Mouse (Mus musculus) spleen, adult 18-20 months (tissue): ENCODE results near the gene C1qc.

Experiments
- DNase-seq, 2 experiments: peaks; one replicate each; pipeline ENCODE4 v3.0.0; 2022; ENCODE audit warnings: mixed read lengths in 2 of 2

The C1qc gene

GRCm38 (mm10) chr4:136894821-136895220, 2.0 kb upstream of the C1qc start:
- DNase-seq = no peak

DNA sequence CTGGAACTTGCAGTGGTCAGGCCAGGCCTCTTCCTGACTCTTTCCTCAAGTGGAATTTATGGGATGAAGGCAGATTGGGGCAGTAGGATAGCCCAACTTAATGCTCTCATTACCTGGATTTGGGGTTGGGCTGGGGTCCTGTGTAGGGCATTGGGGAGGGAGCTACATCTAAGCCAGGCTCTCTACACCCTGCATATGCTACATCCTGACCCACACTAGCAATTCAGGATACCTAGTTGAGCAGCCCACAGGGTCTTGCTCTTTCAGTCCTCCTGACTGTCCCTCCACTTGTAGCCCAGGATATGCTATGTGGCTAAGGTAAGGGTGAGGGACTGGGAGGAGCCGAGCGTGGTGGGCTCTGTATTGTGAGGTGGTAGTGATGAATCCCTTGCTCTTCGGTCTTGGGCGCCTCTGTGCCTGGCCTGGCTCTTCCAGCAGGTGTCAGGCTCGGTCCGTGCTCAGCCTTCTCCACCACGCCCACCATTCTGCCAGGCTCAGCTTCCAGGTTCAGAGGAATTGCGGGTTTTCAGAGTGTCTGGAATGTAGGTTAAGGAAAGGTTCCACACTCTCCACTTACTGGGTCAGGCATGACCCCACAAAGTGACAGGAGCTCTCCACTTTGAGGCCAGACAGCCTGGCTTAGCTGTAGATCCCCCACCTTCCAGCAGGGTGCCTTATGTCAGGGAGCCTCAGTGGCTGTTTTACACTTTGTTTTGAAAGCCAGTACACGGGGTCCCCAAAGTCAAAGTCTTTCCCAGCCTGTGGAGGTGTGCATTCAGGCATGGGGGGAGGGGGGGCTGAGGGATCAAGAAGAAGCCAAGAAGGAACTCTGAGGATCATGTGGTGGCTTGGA, 1.1 kb upstream of the C1qc start:
- no peak for DNase-seq

DNA sequence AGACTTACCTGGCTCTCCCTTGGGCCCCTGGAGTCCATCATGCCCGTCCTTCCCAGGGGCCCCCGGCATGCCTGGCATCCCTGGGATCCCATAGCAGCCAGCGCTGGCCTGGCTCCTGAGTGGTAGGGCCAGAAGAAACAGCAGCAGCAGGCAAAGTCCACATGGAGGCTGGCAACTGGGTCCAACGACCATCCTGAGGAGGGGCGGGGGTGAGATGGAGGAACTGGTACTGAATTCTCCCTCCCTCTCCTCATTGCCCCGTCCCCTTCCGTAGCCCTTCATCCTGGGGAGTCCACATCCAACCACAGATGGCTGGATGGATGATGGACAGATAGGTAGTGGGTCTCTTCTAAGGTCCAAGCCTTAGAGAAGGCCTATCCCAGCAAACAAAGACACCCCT, 494 bp downstream of the C1qc start:
- DNase-seq = no peak

DNA sequence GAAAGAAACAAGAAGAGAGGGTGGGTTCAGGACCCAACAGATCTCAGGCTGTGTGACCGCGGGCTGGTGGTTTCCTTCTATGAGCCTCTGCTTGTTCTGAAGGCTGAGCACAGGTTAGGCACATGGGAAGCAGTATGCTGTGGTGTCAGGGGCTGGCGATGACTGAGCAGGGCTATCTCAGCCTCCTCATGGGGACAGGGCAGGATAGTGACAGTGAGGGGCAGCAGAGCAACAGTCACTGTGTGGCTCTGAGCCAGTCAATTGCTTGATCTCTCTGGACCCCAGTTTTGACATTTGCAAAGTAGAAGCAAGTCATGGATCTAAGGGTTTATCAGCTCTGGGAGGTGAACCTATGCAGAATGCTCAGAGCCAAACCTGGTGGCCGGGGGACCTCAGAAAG, 1.8 kb downstream of the C1qc start:
- no peak for DNase-seq

DNA sequence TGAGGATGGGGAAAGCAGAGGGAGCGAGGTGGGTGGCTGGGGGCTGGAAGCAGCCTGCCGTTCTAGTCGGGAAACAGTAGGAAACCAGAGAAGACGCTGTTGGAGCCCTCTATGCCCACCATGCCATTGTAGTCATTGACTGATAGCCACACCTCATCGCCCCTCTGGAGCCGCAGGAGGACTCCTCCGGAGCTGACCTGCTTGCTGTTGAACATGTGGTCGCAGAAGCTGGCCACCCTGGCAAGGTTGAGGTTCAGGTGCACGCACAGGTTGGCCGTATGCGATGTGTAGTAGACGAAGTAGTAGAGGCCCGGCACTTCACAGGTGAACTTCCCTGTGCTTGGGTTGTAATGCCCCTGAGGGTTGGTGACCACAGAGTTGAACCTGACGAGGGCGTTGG, 2.9 kb downstream of the C1qc start:
- DNase-seq = no peak

DNA sequence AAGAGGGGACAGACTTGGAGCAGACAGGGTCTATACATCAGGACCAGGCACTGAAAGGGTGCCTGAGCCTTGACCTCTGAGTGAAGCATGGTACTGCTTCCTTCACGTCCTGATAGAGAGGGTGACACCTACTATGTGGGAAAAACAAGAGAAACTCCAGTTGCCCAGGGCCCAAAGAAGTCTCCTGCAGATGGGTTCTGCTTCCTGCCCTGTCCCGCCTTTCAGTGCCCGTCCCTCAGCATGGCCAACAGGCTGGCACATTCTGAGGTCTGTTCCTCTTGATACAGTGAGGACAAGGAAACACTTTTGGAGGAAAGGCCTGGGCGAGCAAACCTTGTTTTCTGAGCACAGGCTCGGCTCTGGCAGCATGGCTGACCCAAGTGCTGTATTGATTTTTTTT, 5.2 kb downstream of the C1qc start:
- no peak for DNase-seq

GRCm38 (mm10) chr4:136886101-136886500, 6.8 kb downstream of the C1qc start, which contains the start of gene C1qb:
Gene C1qb (minus strand): TSS chr4:136886187.
- no peak for DNase-seq

DNA sequence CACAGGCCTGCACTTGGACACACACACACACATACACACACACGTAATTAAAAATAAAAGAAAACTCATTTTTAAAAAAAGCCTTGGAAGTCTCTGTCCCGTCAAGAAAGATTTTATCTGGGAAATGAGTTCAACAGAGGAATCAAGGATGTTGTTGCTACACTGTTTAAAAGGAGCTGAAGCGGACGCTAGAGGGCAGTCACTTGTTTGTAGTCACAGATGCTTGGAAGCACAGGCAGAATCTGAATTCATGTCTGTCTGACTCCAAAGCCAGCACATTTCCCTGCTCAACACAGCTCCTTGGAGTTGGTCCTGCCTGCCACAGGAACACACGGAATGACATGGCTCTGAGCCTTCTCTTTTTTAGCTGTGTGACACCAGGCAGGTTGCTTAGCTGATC, 14.3 kb downstream of the C1qc start:
- DNase-seq = no peak

DNA sequence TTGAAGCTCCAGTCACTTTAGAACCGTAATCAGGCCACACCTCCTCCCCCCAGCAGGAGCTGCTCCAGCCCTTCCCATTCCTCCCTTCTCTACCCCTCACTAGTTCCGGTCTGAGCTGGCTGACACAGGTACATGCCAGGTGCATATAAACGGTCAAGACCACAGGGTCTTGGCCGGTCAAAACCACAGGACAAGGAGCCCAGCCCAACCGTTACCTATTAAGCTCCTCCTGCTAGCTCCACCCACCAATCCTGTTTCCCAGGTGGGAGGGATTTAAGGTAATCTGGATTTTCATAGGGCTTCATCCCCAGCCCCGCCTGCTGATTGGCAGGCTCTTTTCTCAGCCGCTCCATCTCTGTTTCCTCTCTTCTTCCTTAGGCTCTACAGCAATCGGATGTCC, 14.7 kb downstream of the C1qc start:
- DNase-seq = no peak

DNA sequence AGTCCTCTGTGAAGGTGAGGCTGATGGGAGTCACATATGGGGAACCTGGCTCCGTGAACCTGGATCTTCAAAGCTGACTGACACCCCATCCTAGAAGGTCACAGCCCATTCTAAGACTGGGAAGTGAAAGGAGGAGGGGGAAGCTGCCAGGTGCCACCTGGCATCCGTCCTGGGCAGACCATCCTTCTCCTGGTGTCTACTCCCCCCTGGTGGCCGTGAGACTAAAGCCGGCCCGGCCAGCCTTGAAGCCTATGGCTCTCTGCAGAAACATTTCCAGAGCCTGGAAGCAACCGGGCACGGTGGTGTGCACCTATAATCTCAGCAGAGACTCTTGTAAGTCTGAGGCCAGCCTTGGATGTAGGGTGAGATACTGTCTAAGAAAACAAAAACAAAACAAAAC, 15.9 kb downstream of the C1qc start:
- DNase-seq = peak in 1 of 2 experiments; percentile 9

DNA sequence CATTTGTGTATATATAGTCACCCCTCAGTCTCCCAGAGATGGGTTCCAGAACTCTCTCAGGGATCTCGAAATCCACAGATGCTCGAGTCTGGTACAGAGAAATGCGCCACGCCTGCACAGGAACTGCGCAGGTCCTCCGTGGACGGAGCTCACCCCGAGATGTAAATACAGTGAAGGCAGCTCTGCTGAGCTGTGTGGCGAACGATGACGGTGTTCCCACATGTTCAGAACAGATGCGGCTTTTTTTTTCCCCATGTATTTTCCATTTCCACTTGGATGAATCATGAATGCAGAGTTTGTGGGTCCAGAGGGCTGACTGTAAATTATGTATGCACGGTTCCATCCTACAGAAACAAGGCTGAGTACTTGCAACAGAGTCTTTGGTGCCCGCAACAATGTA, 17.9 kb downstream of the C1qc start:
- no peak for DNase-seq

DNA sequence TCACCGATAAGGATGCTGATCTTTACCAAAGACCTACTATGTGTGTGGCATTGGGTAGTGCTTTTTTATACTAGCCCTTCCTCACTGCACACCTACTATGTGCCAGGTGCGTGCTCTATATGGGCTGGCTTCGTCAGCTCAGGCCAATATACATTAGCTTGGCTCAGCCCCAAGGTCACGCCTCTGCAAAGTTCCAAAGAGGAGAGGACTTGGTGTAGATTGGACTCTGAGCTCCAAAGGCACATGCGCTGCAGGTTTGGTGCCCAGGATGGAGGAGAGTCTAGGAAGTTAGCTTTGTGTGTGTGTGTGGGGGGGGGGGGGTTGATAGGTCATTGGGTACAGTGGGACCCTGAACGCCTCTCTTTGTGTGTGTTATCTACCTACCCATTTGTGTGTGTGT, 24.5 kb downstream of the C1qc start:
- no peak for DNase-seq

DNA sequence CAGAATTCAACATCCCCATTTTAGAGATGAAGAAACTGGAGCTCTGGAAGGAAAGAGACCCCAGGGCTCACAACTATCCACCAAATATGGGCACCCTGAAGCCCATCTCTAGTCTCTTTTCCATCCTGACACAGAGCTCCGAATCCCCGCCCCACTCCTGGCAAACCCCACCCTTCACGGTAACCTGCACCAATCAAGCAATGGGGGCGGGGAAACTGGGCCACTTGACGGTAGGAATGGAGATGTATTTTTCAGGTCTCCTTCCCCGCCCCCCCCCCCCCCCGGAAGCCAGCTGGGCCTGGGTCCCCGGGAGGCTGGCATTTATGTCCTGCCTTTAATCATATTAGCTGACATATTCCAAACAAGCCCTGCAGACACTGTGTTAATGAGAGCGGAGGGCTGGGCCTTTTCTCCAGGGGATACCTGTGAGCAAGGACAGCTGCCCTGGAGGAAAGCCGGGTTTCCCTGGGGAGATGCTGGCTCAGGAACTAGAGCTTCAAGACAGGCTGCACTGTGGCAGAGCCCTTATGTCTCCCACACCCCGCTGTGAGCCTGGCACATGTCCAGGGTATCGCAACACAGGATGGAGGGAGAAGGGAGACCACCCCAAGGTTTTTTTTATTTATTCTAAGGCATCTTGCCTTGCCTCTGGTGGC, 25.0 kb downstream of the C1qc start:
- no peak for DNase-seq

DNA sequence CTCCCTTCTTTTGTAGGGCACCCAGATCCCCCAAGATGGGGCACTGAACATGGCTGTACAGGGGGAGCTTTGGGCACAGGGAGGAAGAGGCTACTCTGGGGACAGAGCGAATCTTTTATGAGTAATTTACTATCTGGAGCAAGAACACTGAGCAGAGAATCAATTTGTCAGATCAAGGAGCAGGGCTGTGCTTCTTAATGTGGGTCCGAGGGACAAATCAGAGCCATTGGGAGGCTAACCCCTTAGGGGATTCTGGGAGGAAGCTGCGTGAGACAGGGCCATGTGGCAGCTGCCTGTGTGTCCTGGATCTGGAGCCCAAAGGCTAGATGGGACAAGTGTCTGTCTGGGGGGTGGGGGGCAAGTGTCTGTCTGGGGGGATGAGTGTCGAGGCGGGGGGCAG, 27.3 kb downstream of the C1qc start:
- no peak for DNase-seq

GRCm38 (mm10) chr4:136864751-136865470, 28.0 kb downstream of the C1qc start:
- no peak for DNase-seq

GRCm38 (mm10) chr4:136863517-136863916, 29.3 kb downstream of the C1qc start:
- DNase-seq = no peak

DNA sequence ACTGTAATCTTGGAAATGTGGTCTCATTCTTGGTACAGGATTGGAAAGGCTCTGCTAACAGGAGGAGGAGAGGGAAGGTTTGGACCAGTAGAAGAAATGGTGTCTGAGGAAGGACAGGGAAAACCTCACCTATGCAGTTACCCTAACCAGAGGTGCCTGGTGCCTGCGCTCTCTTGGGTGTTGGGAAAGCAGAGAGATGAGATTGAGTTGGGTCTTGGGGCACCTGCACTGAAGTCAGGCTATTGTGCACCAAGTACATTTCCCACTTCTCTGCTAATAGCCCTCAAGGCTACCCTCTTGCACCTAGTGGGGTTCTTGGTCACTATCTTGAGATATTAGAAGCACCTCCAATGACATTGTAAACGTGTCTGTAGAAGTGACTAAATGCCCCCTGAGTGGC, 30.5 kb downstream of the C1qc start:
- no peak for DNase-seq

DNA sequence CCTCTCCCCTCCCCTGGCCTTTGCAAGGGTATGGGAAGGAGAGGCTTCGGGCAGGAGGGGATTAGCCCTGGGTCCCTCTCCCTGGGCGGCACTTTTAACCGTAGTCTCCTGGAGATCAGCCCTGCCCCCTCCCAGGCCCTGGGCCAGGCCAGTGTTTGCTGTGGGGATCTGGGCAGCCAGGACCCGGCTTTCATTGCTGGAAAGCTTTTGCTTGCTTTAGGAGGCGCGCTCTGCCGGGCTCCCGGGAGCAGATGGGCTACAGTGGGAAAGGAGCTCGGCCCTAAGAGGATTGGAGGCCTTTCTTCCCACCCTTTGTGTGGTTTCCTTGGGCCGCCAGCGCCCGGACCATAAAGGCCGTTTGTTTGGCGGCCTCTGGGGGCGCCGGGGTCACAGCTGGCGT, 31.1 kb downstream of the C1qc start:
- no peak for DNase-seq

- DNase-seq = no peak
These were observed 32.8 kb downstream of the C1qc start for GRCm38 (mm10) chr4:136860022-136860421.

DNA sequence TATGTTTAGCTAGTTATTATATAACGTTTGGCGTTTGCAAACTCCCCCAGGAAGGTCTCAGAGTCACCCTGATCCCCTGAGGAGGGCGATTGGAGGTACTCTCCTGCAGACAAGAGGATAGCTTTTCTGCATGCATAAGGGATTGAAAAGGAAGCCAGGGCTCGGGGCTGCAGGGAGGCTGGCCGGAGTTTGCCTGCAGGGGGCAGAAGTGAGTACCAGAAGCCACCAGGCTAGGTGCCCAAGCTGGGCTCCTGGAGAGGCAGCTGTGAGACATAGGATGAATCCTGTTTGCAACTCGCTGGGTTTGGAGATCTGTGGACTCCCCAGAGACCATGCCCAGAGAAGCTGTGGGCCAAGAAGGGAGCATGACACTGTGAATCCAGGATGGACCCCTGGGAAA, 37.8 kb downstream of the C1qc start:
- DNase-seq = no peak

DNA sequence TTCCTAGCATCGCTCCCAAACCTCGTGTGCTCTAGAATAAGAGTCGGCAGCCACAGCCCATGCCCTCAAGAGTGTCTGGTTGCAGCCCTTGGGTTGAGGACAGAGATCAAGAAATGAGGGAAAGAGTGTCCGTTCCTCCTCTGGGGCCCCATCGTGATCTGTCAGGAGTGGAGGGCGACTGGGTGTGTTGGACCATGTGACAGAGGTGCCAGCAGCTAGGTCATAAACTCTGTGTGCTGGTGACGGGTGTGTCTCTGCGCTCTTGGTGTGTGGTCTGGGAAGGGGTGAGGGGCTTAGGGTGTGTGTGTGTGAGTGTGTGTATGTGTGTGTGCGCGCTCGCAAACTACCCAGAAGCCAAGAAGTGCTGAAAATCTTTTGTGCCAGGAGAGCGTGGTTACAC, 39.9 kb downstream of the C1qc start:
- no peak for DNase-seq

DNA sequence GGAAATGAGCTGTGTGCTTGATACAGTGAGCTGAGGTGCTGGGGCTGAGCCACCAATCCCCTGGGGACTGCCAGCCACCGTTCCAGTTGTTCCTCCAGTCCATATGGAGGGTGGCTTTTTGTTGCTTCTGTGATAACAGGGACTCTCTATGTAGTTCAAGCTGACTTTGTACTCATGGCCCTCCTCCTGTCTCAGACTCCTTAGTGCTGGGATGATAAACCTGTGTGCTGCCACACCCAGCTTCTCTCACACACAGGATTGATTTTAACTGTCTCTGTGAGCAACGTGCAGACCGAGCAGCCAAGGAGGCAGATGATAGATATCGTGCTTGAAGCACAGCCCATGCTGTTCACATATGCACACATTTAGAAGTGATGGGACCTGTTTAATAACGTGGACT, 40.7 kb downstream of the C1qc start:
- no peak for DNase-seq

DNA sequence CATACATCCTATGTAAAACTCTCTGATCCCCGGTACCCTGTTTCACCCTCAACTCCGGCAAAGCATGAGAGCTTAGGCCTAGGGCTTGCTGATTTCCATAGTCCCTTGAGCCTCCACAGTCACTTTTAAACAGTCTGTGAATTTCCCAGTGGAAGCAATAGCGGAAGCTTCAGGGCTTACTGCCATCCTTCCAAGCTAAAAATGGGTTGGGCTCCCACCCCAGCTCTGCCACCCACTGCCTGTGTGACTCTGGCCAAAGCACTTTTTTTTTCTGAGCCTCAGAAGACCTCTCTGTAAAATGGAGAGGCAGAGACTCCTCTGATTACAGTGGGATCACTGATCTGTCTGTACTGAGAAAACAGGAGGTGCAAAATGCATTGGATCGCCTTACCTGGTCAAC, 44.3 kb downstream of the C1qc start:
- no peak for DNase-seq

- no peak for DNase-seq
These were observed 45.7 kb downstream of the C1qc start for GRCm38 (mm10) chr4:136847166-136847565.
